ENCODE assay signal across 7 mouse cellular contexts in genomic region chr4:24850401-24851325, GRCm38 (mm10). TPM values are rescaled to one million over a fixed set of nuclear protein-coding genes. Genes with fewer than 3 reads are reported as not detected.
A peak's percentile ranks its signal among the peaks of the same experiment; 100 is the strongest.
DNase-seq lines count a peak whose midpoint lies in the region; ATAC-seq lines count a peak whose summit lies in the region.

Klhl32 (minus strand) TSS chr4:24851124.

- no peaks in the 10 kb centered on the region for H3K36me3 ChIP-seq in limb, embryonic 11.5 days (ENCODE audit: control insufficient read depth, insufficient read depth, low read length)
- H3K36me3 ChIP-seq in midbrain, embryonic 16.5 days (ENCODE audit: control insufficient read depth, insufficient read depth, low read length), result no peaks in the 10 kb centered on the region
- H3K36me3 ChIP-seq in splenic B cell, adult 2 months (ENCODE audit: control insufficient read depth, insufficient read depth, low read length, poor library complexity, severe bottlenecking), result no peaks in the 10 kb centered on the region

- H3K9me3 ChIP-seq in limb, embryonic 11.5 days (ENCODE audit: control insufficient read depth, low read length), result no peaks in the 10 kb centered on the region
- H3K9me3 ChIP-seq in midbrain, embryonic 16.5 days (replicated peaks; ENCODE audit: control insufficient read depth, low read length, poor library complexity, severe bottlenecking), result no peaks in the 10 kb centered on the region

- peak within 1 kb of the TSS; percentile 92 for H3K4me2 ChIP-seq in limb, embryonic 11.5 days (ENCODE audit: low read depth, severe bottlenecking)
- peak within 1 kb of the TSS; percentile 73 for H3K4me2 ChIP-seq in midbrain, embryonic 16.5 days (ENCODE audit: low read length)

- peak; percentile 85 for DNase-seq in adrenal gland, postnatal 10 days
- DNase-seq in embryo, embryonic 11 days, result peak; percentile 91
- peak; percentile 76 for DNase-seq in kidney, adult 11 months
- DNase-seq in limb, embryonic 11.5 days (ENCODE audit: low spot score), result peak; percentile 82
- DNase-seq in splenic B cell, adult 2 months (ENCODE audit: low read depth, low spot score), result peak; percentile 3

- no peak within 1 kb of the TSS; the same call in 1 of the 2 replicates for H3K27ac ChIP-seq in limb, embryonic 11.5 days (replicated peaks; ENCODE audit: low read depth, low read length)
- peak within 1 kb of the TSS; percentile 95 for H3K27ac ChIP-seq in midbrain, embryonic 16.5 days (ENCODE audit: low read length)

- H3K9ac ChIP-seq in limb, embryonic 11.5 days (ENCODE audit: low read length), result peak within 1 kb of the TSS; percentile 61
- H3K9ac ChIP-seq in midbrain, embryonic 16.5 days (ENCODE audit: low read depth, low read length), result peak within 1 kb of the TSS; percentile 82

- WGBS in limb, embryonic 11.5 days, result 0% methylated on average over 60 of the region's 63 CpGs
- under 1% methylated on average over 58 of the region's 63 CpGs for WGBS in midbrain, embryonic 16.5 days

- no peaks in the 10 kb centered on the region for H3K27me3 ChIP-seq in limb, embryonic 11.5 days (ENCODE audit: control insufficient read depth, insufficient read depth, low read length)
- H3K27me3 ChIP-seq in midbrain, embryonic 16.5 days (ENCODE audit: control insufficient read depth, insufficient read depth, low read depth, low read length), result no peaks in the 10 kb centered on the region
- H3K27me3 ChIP-seq in splenic B cell, adult 2 months (ENCODE audit: control insufficient read depth, insufficient read depth, low read length, poor library complexity, severe bottlenecking), result no peaks in the 10 kb centered on the region

- H3K4me3 ChIP-seq in limb, embryonic 11.5 days (ENCODE audit: low read depth, low read length), result peak within 1 kb of the TSS; percentile 52
- H3K4me3 ChIP-seq in midbrain, embryonic 16.5 days (ENCODE audit: low read depth, low read length), result peak within 1 kb of the TSS; percentile 87

- H3K4me1 ChIP-seq in limb, embryonic 11.5 days (ENCODE audit: control insufficient read depth, insufficient read depth, low read length), result no peaks in the 10 kb centered on the region
- H3K4me1 ChIP-seq in midbrain, embryonic 16.5 days (ENCODE audit: control insufficient read depth, insufficient read depth, low read length), result peaks cover 12% of the 10 kb centered on the region

- ATAC-seq in granulocyte monocyte progenitor cell, adult 5-6 weeks (replicated peaks; ENCODE audit: poor library complexity, severe bottlenecking), result peak; percentile 83
- ATAC-seq in limb, embryonic 11.5 days (ENCODE audit: insufficient number of reproducible peaks, low FRiP score, low TSS enrichment, low read depth), result peak; percentile 86
- peak; percentile 95 for ATAC-seq in midbrain, embryonic 16.5 days

RNA-seq across cellular contexts. Expression of gene Klhl32, which starts in this region (rescaled TPM):
- total RNA-seq in adrenal gland, postnatal 10 days (2021), result 1 to 10 TPM; 3.1 to 3.4 TPM
- total RNA-seq in granulocyte monocyte progenitor cell, adult 5-6 weeks (2014; fragmentation: Nextera tagmentation), result not detected in 2 replicates
- total RNA-seq in granulocyte monocyte progenitor cell, adult 5-6 weeks (2017), result under 0.01 TPM in 1 of 2 replicates, not detected in the other
- 4.0 and 4.9 TPM in 2 replicates for polyA plus RNA-seq in limb, embryonic 11.5 days (2014; fragmentation: Nextera tagmentation; extraction: Ambion mirVana)
- 29.4 and 36.4 TPM in 2 replicates for polyA plus RNA-seq in midbrain, embryonic 16.5 days (2015; fragmentation: Nextera tagmentation; extraction: Ambion mirVana)

Comparison
In these comparisons a context has a peak if more than half of its experiments do, and no peak if none do; other contexts are left out.
1. RNA of gene Klhl32 (total RNA-seq): 3.1 to 3.4 TPM in adrenal gland, postnatal 10 days; under 0.01 TPM in granulocyte monocyte progenitor cell, adult 5-6 weeks; every median in the first group is over 4 times any median in the second.
2. Peak in ATAC-seq in granulocyte monocyte progenitor cell, adult 5-6 weeks; RNA of the gene not detected or under 1 TPM.
3. DNase-seq: peak in every context shown above with its lines; median percentile 91 in embryo, embryonic 11 days; 85 in adrenal gland, postnatal 10 days; 82 in limb, embryonic 11.5 days; 76 in kidney, adult 11 months; 3 in splenic B cell, adult 2 months.
4. Peak in every context shown above with its lines, with median percentiles within 50 percentile points of each other: ATAC-seq.